8 mouse cellular contexts compared by ENCODE assay signal in genomic region chr14:55490361-55491201, GRCm38 (mm10). TPM values are rescaled to one million over a fixed set of nuclear protein-coding genes. Genes with fewer than 3 reads are reported as not detected.
A peak's percentile ranks its signal among the peaks of the same experiment; 100 is the strongest.
DNase-seq lines count a peak whose midpoint lies in the region; ATAC-seq and TF ChIP-seq lines count a peak whose summit lies in the region.

Gene Carmil3 (plus strand): TSS chr14:55490651.

- DNase-seq in MEL-GATA-1-ER (ENCODE audit: extremely low read depth, low read depth), result peak; percentile 11
- DNase-seq in cerebellum, adult 8-10 months, result peak; percentile 88
- DNase-seq in frontal cortex, adult 2 months (ENCODE audit: extremely low spot score in 1 of 2, low spot score in 1 of 2), result peak; percentile 62 to 85
- peak; percentile 71 to 72 for DNase-seq in layer of hippocampus, postnatal 25 days (ENCODE audit: extremely low spot score in 1 of 2, low spot score in 1 of 2)
- DNase-seq in lung, postnatal 0 days (ENCODE audit: low spot score), result peak; percentile 66
- DNase-seq in ovary, postnatal 36 days (ENCODE audit: low spot score), result peak; percentile 80
- DNase-seq in thymus, postnatal 36 days, result peak; percentile 72 to 79

- ATAC-seq in hindbrain, embryonic 12.5 days (ENCODE audit: low FRiP score), result peak; percentile 92
- peak; percentile 78 for ATAC-seq in lung, postnatal 0 days

- H3K4me3 ChIP-seq in hindbrain, embryonic 12.5 days, result peak within 1 kb of the TSS; percentile 82
- H3K4me3 ChIP-seq in lung, postnatal 0 days (ENCODE audit: low read depth, low read length), result peak within 1 kb of the TSS; percentile 54

- TF ChIP-seq EP300 in lung, postnatal 0 days (IDR thresholded peaks at IDR 0.05), result no peak

- H3K36me3 ChIP-seq in hindbrain, embryonic 12.5 days, result peaks cover 19% of the 10 kb centered on the region
- H3K36me3 ChIP-seq in lung, postnatal 0 days (ENCODE audit: insufficient read depth, low read length), result no peaks in the 10 kb centered on the region

- no peak for TF ChIP-seq CTCF in lung, postnatal 0 days (IDR thresholded peaks at IDR 0.05)

- H3K27ac ChIP-seq in hindbrain, embryonic 12.5 days, result peak within 1 kb of the TSS; percentile 93
- no peak within 1 kb of the TSS for H3K27ac ChIP-seq in lung, postnatal 0 days (ENCODE audit: low read length)

- peak within 1 kb of the TSS; percentile 90 for H3K9ac ChIP-seq in hindbrain, embryonic 12.5 days
- H3K9ac ChIP-seq in lung, postnatal 0 days (replicated peaks; ENCODE audit: low read depth), result no peak within 1 kb of the TSS

- no peaks in the 10 kb centered on the region for H3K9me3 ChIP-seq in hindbrain, embryonic 12.5 days (replicated peaks)
- no peaks in the 10 kb centered on the region for H3K9me3 ChIP-seq in lung, postnatal 0 days (ENCODE audit: low read length)

- peaks cover 19% of the 10 kb centered on the region for H3K4me1 ChIP-seq in hindbrain, embryonic 12.5 days
- H3K4me1 ChIP-seq in lung, postnatal 0 days (ENCODE audit: insufficient read depth, low read depth, low read length), result no peaks in the 10 kb centered on the region; the same call in 1 of the 2 replicates

- peak within 1 kb of the TSS; percentile 76 for H3K4me2 ChIP-seq in hindbrain, embryonic 12.5 days (replicated peaks)
- peak within 1 kb of the TSS; percentile 99 for H3K4me2 ChIP-seq in lung, postnatal 0 days (replicated peaks; ENCODE audit: low read depth, low read length)

- no peaks in the 10 kb centered on the region for H3K27me3 ChIP-seq in hindbrain, embryonic 12.5 days
- 0 out of 2 replicates have a peak, but pooled peaks cover 4% of the 10 kb centered on the region for H3K27me3 ChIP-seq in lung, postnatal 0 days (replicated peaks; ENCODE audit: insufficient read depth, low read length)

- under 1% methylated on average over 65 of the region's 68 CpGs for WGBS in hindbrain, embryonic 12.5 days
- WGBS in lung, postnatal 0 days, result under 1% methylated on average over 59 of the region's 68 CpGs

RNA-seq across cellular contexts. Expression of gene Carmil3, which starts in this region (rescaled TPM):
- 69.2 and 72.1 TPM in 2 replicates for polyA plus RNA-seq in frontal cortex, adult 2 months (2012; rRNA removed)
- polyA plus RNA-seq in hindbrain, embryonic 12.5 days (2016; fragmentation: Nextera tagmentation; extraction: Ambion mirVana), result 17.0 and 18.0 TPM in 2 replicates
- total RNA-seq in layer of hippocampus, postnatal 25 days (2021), result 10 to 100 TPM; 47.0 to 66.6 TPM
- polyA plus RNA-seq in lung, postnatal 0 days (2015; fragmentation: Nextera tagmentation; extraction: Ambion mirVana), result 0.23 and 0.42 TPM in 2 replicates

Comparison
In these comparisons a context has a peak if more than half of its experiments do, and no peak if none do; other contexts are left out.
1. RNA of gene Carmil3 (polyA plus RNA-seq): 69.2 to 72.1 TPM in frontal cortex, adult 2 months and 17.0 to 18.0 TPM in hindbrain, embryonic 12.5 days; 0.23 to 0.42 TPM in lung, postnatal 0 days; every median in the first group is over 10 times any median in the second.
2. Peak in DNase-seq, ATAC-seq, H3K4me3 ChIP-seq and H3K4me2 ChIP-seq in lung, postnatal 0 days; RNA of the gene not detected or under 1 TPM.
3. DNase-seq: peak in every context shown above with its lines; median percentile 88 in cerebellum, adult 8-10 months; 80 in ovary, postnatal 36 days; 76 in thymus, postnatal 36 days; 74 in frontal cortex, adult 2 months; 72 in layer of hippocampus, postnatal 25 days; 66 in lung, postnatal 0 days; 11 in MEL-GATA-1-ER.